Mouse (Mus musculus): ENCODE measurements around the gene Hist1h3f. TPM values are rescaled to one million over a fixed set of nuclear protein-coding genes. Genes with fewer than 3 reads are reported as not detected.

Gene Hist1h3f
- polyA plus RNA-seq, 1 experiment from 2014 or later = 1.1 TPM

- ATAC-seq (ENCODE audit: insufficient number of reproducible peaks, low FRiP score, low TSS enrichment, low read depth) = no peak
- Histone ChIP-seq H3K9ac (no peak overlapping the region), H3K4me1 (peaks cover 11% of the 10 kb centered on the region), H3K27ac (no peak overlapping the region), H3K9me3 (no peaks in the 10 kb centered on the region), H3K4me2 (peak overlapping the region; percentile 36), H3K36me3 (no peaks in the 10 kb centered on the region), H3K27me3 (no peaks in the 10 kb centered on the region), H3K4me3 (peak overlapping the region; percentile 23)
- 14% methylated on average over 13 of the region's 13 CpGs for WGBS
These were observed 37.5 kb upstream of the Hist1h3f start for GRCm38 (mm10) chr13:23506351-23506750.

DNA sequence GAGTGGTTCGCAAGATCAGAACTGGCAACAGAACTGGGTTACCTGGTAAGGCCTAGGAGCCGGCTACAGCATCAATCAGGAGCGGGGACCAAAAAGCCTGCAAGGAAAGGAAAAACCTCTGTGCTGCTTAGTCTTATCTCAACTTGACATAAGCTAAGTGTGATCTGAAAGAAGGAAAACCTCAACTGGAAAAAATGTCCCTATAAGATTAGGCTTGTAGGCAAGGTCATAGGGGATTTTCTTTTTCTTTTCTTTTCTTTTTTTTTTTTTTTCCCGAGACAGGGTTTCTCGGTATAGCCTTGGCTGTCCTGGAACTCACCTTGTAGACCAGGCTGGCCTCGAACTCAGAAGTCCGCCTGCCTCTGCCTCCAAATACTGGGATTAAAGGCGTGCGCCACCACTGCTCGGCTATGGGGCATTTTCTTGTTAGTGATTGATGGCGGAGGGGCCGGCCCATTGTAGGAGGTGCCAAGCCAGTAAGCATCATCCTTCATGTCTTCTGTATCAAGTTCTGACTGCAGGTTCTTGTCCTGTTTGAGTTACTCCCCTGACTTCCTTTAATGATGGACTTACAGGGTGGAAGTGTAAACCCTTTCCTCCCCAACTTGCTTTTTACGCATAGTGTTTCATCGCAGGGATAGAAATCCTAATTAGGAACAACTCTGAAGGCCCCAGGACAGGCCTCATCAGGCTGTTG lies 36.9 kb upstream of the Hist1h3f start:
- H3K36me3 ChIP-seq = no peaks in the 10 kb centered on the region
- 39% methylated on average over 14 of the region's 14 CpGs for WGBS
- no peaks in the 10 kb centered on the region for H3K9me3 ChIP-seq
- H3K9ac ChIP-seq = no peak overlapping the region
- H3K4me1 ChIP-seq = peaks cover 11% of the 10 kb centered on the region
- peak overlapping the region; percentile 23; the same call in 1 of the 2 replicates for H3K4me3 ChIP-seq
- no peak for ATAC-seq (ENCODE audit: insufficient number of reproducible peaks, low FRiP score, low TSS enrichment, low read depth)
- peak overlapping the region; percentile 36 for H3K4me2 ChIP-seq
- H3K27me3 ChIP-seq = no peaks in the 10 kb centered on the region
- no peak overlapping the region for H3K27ac ChIP-seq

DNA sequence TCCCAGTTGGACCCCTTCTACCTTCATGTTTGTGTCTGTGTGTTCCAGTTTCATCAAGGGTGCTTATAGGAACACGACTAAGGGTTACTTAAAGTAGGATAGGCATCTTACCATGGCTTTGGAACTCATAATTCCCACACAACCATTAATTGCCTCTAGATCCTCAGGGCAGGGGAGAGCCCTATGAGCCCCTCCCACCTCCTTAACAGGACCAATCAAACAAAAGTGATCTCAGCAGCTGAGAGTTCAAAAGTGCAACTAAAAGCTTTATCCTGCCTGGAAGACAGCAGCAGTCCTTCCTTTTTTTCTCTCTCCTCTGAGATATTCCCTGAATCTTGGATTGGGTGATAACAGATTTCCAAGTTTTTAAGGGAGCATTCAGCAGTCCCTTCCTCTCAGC lies 33.7 kb upstream of the Hist1h3f start:
- 21% methylated on average over 1 of the region's 1 CpGs for WGBS

DNA sequence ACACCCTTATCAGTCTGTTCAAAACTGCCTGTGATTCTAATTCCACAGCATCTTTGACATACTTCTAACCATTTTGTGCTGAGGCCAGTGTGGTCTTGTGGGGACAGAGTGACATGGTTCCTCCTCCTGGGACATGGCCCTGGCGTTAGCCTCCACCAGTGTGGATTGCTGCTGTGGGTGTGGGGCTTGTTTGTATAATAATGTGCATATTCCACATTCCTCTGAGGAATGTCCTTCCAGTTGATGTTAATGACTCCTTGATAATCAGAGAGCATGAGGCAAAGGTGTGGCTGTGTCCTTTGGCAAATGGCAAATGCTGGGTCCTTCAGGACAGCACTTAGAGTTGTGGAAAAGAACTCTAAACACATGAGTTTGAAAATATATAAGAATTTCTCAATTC lies 30.3 kb upstream of the Hist1h3f start:
- no peak overlapping the region for H3K27ac ChIP-seq
- H3K9ac ChIP-seq = no peak overlapping the region
- H3K4me3 ChIP-seq = no peak overlapping the region
- no peaks in the 10 kb centered on the region for H3K36me3 ChIP-seq
- H3K27me3 ChIP-seq = no peaks in the 10 kb centered on the region
- H3K9me3 ChIP-seq = no peaks in the 10 kb centered on the region
- H3K4me2 ChIP-seq = no peak overlapping the region
- WGBS = 83% methylated on average over 1 of the region's 1 CpGs
- no peak for ATAC-seq (ENCODE audit: insufficient number of reproducible peaks, low FRiP score, low TSS enrichment, low read depth)
- H3K4me1 ChIP-seq = peaks cover 2% of the 10 kb centered on the region; the same call in 1 of the 2 replicates

More for the DNA sequence above, 33.7 kb upstream of the Hist1h3f start:
- Histone ChIP-seq H3K9ac (no peak overlapping the region), H3K4me3 (no peak overlapping the region), H3K4me1 (peaks cover 9% of the 10 kb centered on the region), H3K27ac (no peak overlapping the region), H3K27me3 (no peaks in the 10 kb centered on the region), H3K9me3 (no peaks in the 10 kb centered on the region), H3K36me3 (no peaks in the 10 kb centered on the region), H3K4me2 (no peak overlapping the region)
- no peak for ATAC-seq (ENCODE audit: insufficient number of reproducible peaks, low FRiP score, low TSS enrichment, low read depth)

DNA sequence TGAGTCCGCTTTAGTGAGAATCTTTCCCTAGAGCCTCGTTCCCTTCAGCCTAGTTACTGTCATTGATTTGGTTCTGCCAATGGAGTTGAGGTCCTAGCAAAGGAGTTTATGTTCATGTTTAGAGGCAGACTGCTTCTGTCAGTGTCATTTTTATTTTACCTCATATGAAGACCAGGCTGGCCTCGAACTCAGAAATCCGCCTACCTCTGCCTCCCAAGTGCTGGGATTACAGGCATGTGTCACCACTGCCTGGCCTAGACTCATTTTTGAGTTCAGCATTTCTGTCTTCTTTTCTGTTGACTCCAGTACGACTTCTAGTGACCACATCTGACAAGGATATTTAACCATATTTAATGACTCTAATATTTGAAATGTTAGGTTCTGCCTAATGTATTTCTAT lies 28.6 kb upstream of the Hist1h3f start:
- Histone ChIP-seq H3K4me2 (no peak overlapping the region), H3K9me3 (no peaks in the 10 kb centered on the region), H3K36me3 (no peaks in the 10 kb centered on the region), H3K27me3 (no peaks in the 10 kb centered on the region), H3K27ac (no peak overlapping the region), H3K9ac (no peak overlapping the region), H3K4me1 (peaks cover 2% of the 10 kb centered on the region; the same call in 1 of the 2 replicates), H3K4me3 (no peak overlapping the region)
- no peak for ATAC-seq (ENCODE audit: insufficient number of reproducible peaks, low FRiP score, low TSS enrichment, low read depth)
- WGBS = 79% methylated on average over 5 of the region's 5 CpGs

DNA sequence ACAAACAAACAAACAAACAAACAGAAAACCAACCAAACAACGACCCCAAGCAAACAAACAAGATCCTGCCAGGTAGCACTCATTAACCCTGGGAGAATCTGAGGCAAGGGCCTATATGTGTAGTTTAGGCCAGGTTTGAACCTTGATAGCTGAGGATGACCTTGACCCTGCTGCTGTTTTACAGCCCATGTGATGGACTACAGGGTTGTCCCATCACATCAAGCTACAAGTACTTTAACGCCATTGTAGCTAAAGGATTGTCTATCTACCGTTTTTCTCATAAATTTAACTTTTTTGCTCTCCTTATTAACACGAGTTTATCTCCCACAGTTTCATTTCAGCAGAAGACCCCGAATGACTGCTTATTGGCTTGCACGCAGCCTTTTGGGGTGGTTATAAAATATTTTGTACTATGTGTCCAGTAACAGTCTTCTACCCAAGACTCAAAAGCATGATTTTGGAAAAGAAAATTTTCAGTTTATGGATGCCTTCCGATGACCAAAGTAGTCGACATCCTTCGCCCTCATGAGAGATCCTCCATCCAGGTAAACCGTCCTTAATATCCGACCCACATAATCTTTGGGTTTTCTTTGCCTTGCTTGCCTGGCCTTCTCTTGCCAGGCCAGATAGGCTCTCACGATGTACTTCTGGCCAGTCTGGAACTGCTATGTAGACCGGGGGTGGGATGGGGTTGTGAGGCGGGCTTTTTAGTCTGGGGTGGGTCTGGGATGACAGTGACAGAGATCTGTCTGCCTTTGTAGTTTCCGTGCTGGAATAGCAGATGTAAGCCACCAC lies 27.8 kb upstream of the Hist1h3f start:
- H3K4me1 ChIP-seq = peaks cover 2% of the 10 kb centered on the region; the same call in 1 of the 2 replicates
- peak overlapping the region; percentile 51 for H3K4me3 ChIP-seq
- peak overlapping the region; percentile 52 for H3K4me2 ChIP-seq
- no peaks in the 10 kb centered on the region for H3K9me3 ChIP-seq
- H3K27ac ChIP-seq = 0 out of 2 replicates have a peak overlapping the region, but pooled peaks have one; percentile 27
- WGBS = 46% methylated on average over 15 of the region's 15 CpGs
- no peak overlapping the region for H3K9ac ChIP-seq
- no peak for ATAC-seq (ENCODE audit: insufficient number of reproducible peaks, low FRiP score, low TSS enrichment, low read depth)
- no peaks in the 10 kb centered on the region for H3K36me3 ChIP-seq
- no peaks in the 10 kb centered on the region for H3K27me3 ChIP-seq

- H3K4me3 ChIP-seq = peak overlapping the region; percentile 51
- peaks cover 2% of the 10 kb centered on the region; the same call in 1 of the 2 replicates for H3K4me1 ChIP-seq
- H3K4me2 ChIP-seq = peak overlapping the region; percentile 77
- H3K36me3 ChIP-seq = no peaks in the 10 kb centered on the region
- H3K9me3 ChIP-seq = no peaks in the 10 kb centered on the region
- under 1% methylated on average over 19 of the region's 19 CpGs for WGBS
- H3K9ac ChIP-seq = no peak overlapping the region
- H3K27me3 ChIP-seq = no peaks in the 10 kb centered on the region
- ATAC-seq (ENCODE audit: insufficient number of reproducible peaks, low FRiP score, low TSS enrichment, low read depth) = peak; percentile 52; the same call in 1 of the 2 replicates
- peak overlapping the region; percentile 88 for H3K27ac ChIP-seq
These were observed 26.8 kb upstream of the Hist1h3f start for GRCm38 (mm10) chr13:23516822-23517602.

DNA sequence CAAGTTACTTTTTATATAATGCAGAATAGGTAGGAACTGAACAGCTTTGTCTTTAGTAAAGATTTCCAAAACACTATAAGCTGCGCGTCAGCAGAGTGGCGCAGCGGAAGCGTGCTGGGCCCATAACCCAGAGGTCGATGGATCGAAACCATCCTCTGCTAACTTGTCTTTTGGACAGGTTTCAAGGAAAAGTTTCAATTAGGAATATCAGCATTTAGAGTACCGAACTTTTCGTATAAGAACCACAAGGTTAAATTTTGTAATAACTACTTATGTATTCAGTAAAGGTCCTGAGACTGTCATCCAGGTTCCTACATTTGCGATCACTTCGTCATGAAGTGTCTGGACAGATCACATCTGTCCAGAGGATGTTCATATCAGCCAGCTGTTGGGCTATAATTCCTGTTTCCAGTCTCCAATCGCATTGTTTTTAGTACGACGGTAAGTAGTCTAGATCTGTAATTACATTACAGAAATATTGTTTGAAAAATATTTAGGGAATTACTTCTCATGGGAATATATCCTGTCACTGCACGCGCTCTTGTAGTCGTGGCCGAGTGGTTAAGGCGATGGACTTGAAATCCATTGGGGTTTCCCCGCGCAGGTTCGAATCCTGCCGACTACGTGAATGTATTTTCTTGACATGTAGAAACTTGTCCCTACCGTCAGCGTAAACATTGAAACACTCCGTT lies 26.1 kb upstream of the Hist1h3f start:
- Histone ChIP-seq H3K36me3 (no peaks in the 10 kb centered on the region), H3K4me1 (peaks cover 2% of the 10 kb centered on the region; the same call in 1 of the 2 replicates), H3K9ac (no peak overlapping the region), H3K27ac (peak overlapping the region; percentile 88), H3K4me3 (peak overlapping the region; percentile 51), H3K9me3 (no peaks in the 10 kb centered on the region), H3K27me3 (no peaks in the 10 kb centered on the region), H3K4me2 (peak overlapping the region; percentile 77)
- peak; percentile 86 for ATAC-seq (ENCODE audit: insufficient number of reproducible peaks, low FRiP score, low TSS enrichment, low read depth)
- WGBS = under 1% methylated on average over 27 of the region's 27 CpGs

GRCm38 (mm10) chr13:23518295-23518603 lies 25.6 kb upstream of the Hist1h3f start:
- ATAC-seq (ENCODE audit: insufficient number of reproducible peaks, low FRiP score, low TSS enrichment, low read depth) = no peak
- WGBS = under 1% methylated on average over 6 of the region's 6 CpGs
- H3K4me2 ChIP-seq = peak overlapping the region; percentile 77
- no peaks in the 10 kb centered on the region for H3K36me3 ChIP-seq
- 0 out of 2 replicates have a peak overlapping the region, but pooled peaks have one; percentile 88 for H3K27ac ChIP-seq
- no peaks in the 10 kb centered on the region for H3K9me3 ChIP-seq
- H3K4me1 ChIP-seq = peaks cover 2% of the 10 kb centered on the region; the same call in 1 of the 2 replicates
- no peak overlapping the region for H3K9ac ChIP-seq
- H3K4me3 ChIP-seq = peak overlapping the region; percentile 51
- no peaks in the 10 kb centered on the region for H3K27me3 ChIP-seq

GRCm38 (mm10) chr13:23518885-23519284 lies 25.0 kb upstream of the Hist1h3f start:
- no peak overlapping the region for H3K9ac ChIP-seq
- H3K27me3 ChIP-seq = no peaks in the 10 kb centered on the region
- H3K4me3 ChIP-seq = peak overlapping the region; percentile 51
- H3K27ac ChIP-seq = peak overlapping the region; percentile 78
- H3K4me1 ChIP-seq = peaks cover 2% of the 10 kb centered on the region; the same call in 1 of the 2 replicates
- under 1% methylated on average over 6 of the region's 6 CpGs for WGBS
- no peaks in the 10 kb centered on the region for H3K9me3 ChIP-seq
- H3K4me2 ChIP-seq = peak overlapping the region; percentile 56
- ATAC-seq (ENCODE audit: insufficient number of reproducible peaks, low FRiP score, low TSS enrichment, low read depth) = 0 out of 2 replicates have a peak, but pooled peaks have one; percentile 32
- H3K36me3 ChIP-seq = no peaks in the 10 kb centered on the region

- H3K36me3 ChIP-seq = no peaks in the 10 kb centered on the region
- peak; percentile 25; the same call in 1 of the 2 replicates for ATAC-seq (ENCODE audit: insufficient number of reproducible peaks, low FRiP score, low TSS enrichment, low read depth)
These were observed 24.4 kb upstream of the Hist1h3f start for GRCm38 (mm10) chr13:23519416-23519815.

More at GRCm38 (mm10) chr13:23519416-23519815, 24.4 kb upstream of the Hist1h3f start:
- Histone ChIP-seq H3K9me3 (no peaks in the 10 kb centered on the region), H3K27me3 (no peaks in the 10 kb centered on the region), H3K27ac (peak overlapping the region; percentile 78), H3K4me2 (peak overlapping the region; percentile 56), H3K4me3 (peak overlapping the region; percentile 51), H3K9ac (no peak overlapping the region), H3K4me1 (peaks cover 2% of the 10 kb centered on the region; the same call in 1 of the 2 replicates)
- under 1% methylated on average over 10 of the region's 10 CpGs for WGBS
